Mouse (Mus musculus): ENCODE data around the gene Sumo1.
"Not testable (repeated sequence)": the region's sequence is repeated elsewhere in the genome, so short reads cannot be mapped to it uniquely, and the experiment has no call there.

Gene Sumo1

DNA sequence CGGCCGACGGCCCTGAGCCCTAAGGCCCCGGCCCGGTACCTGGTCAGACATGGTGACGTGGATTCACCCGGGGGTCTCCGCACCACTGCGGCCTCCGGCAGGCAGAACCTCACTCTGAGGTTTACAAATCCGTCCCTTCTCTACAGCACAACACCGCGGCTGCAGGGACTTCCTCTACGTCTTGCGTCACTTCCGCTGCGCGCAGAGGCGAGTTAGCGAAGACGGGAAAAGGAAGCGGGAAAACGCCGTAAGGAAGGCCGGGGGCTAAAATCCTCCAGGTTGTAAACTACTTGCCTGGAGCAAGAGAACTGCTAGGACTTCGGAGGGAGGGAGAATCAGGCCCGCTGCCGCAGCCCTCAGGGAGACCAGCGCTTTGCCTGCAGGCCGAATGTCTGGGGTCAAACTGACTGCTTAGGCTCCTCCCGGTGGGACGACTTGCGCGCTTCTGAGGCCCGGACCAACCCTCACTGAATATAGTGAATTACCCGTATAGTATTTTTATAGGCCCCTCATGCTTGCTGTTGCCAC is at the start of gene Sumo1:
TSS of gene Sumo1 (minus strand) at position 194 of the 528 bp plus-strand sequence.
- DNase-seq = peak; percentile 89

- DNase-seq = no peak
Observed at GRCm38 (mm10) chr1:59719900-59720299, 49.3 kb upstream of the Sumo1 start.

DNA sequence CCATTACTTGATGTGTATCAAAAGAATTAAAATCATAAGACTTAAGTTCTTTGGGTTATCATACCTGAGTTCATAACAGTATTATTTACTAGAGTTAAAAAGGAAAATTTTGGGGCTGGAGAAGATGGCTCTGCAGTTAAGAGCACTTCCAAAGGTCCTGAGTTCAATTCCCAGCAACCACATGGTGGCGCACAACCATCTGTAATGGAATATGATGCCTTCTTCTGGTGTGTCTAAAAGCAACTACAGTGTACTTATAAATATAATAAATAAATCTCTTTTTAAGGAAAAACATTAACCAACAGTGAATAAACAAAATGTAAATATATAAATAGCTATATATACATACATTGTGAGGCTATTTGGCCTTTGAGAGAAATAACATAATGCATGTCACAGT is 31.1 kb upstream of the Sumo1 start:
- no peak for DNase-seq

DNA sequence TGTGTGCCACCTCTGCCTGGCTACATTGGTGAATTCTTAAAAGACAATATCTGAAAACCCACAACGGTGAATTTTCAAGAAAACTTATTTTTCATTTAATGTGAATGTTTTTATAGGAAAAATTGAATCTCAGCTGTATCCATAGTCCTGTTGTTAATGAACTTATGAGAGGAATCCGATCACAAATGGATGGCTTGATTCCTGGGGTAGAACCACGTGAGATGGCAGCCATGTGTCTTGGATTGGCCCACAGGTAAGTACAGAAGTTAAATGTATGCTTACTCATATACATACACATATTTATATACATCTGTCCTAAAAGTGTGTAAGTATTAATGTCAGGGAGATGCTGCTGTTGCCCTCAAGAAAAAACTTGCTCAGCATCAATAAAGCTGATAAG is 27.6 kb upstream of the Sumo1 start:
- no peak for DNase-seq

DNA sequence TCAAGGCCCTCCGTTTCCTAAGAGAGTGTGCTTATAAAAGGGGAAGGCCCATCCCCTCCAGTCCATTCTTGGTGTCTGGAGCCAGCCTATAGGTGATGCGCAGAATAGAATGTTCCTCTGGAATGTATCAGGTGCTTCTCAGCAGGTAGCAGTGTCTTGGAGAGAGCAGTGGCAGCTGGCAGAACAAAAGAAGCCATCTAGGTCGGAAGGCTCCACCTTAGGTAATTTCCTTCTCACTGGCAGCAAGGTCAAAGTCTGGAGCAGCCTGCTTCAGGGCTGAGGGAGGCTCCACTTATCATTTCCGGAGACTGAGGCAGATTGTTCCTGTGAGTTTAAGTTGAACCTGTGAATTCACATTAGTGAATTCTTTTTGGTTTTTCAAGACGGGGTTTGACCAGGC is 27.1 kb upstream of the Sumo1 start:
- DNase-seq = no peak

DNA sequence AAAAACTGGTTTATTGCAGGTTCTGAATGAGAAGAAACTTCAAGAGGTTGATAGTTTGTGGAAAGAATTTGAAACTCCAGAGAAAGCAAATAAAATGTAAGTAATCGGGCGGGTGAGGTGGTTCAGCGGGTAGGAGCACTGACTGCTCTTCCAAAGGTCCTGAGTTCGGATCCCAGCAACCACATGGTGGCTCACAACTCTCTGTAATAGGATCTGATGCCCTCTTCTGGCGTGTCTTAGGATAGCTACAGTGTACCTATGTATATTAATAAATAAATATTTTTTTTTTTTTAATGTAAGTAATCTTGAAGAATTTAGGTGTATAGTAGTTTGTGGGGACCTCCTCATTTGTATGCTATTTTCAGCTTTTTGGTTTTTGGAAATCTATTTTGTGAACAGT is 19.8 kb upstream of the Sumo1 start:
- DNase-seq = no peak

GRCm38 (mm10) chr1:59687493-59687892 is 16.9 kb upstream of the Sumo1 start:
- no peak for DNase-seq

GRCm38 (mm10) chr1:59684819-59685755 is 14.5 kb upstream of the Sumo1 start, which contains the start of gene Nop58:
TSS of gene Nop58 (plus strand) at chr1:59684971.
- peak; percentile 88 for DNase-seq

DNA sequence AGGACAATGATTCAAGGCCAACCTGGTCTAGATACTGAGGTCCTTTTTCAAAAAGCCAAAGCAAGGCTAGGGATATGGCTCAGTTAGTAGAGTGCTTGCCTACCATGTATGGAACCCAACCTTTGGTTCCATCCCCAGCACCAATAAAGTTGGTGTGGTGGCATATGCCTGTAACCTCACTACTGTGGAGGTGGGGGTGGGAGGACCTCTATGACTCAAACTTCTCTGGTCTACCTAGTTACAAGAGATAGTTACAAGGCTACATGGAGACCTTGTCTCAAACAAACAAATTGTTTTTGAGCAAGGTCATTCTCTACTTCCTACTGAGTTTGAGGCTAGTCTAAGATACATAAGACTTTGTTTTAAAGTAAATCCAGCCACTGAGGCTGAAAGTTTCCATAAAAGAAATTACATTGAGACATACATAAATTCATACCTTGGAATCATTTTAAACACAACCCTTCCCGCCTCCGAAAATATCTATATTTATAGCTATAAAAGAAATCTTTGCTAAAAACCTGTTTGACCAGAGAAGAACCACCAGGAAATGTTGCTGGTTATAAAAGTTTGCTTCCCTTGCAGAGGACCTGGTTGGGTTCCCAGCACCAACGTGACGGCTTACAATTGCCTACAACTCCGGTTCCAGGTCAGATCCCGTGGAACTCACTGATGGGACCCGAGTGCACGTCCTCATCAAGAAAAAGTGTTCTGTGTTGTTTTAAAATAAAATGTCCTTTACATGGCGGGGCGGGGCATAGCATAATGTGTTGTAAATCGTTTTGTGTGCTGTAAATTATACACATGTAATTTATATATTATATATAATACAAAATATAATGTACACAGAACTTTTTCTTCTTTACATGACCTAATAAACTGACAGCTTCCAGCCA is 13.5 kb upstream of the Sumo1 start:
- DNase-seq = peak; percentile 5

DNA sequence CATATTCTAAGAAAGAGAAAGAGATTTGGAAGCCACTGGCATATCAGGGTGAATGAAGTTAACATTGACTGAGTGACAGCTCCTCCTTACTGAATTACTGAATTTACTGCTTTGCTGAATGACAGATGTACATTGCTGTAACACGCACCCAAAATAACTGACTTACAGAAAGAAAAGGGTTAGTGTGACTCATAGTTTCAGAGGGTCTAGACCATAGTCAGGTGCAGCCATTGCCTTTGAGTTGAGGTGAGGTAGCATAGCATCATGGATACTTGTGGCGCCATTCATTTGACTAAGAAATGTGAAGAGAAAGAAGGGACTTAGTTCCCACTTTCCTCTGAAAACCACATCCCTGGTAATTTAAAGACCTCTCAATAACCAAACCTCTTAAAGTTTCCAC is 3.0 kb upstream of the Sumo1 start:
- no peak for DNase-seq

- DNase-seq = peak; percentile 43
Observed at GRCm38 (mm10) chr1:59669962-59670630, 538 bp downstream of the Sumo1 start.

- no peak for DNase-seq
Observed at GRCm38 (mm10) chr1:59668871-59669270, 1.8 kb downstream of the Sumo1 start.

- DNase-seq = no peak
Observed at GRCm38 (mm10) chr1:59663456-59664135, 7.0 kb downstream of the Sumo1 start.

GRCm38 (mm10) chr1:59656244-59657171 is 14.1 kb downstream of the Sumo1 start:
- DNase-seq = no peak

DNA sequence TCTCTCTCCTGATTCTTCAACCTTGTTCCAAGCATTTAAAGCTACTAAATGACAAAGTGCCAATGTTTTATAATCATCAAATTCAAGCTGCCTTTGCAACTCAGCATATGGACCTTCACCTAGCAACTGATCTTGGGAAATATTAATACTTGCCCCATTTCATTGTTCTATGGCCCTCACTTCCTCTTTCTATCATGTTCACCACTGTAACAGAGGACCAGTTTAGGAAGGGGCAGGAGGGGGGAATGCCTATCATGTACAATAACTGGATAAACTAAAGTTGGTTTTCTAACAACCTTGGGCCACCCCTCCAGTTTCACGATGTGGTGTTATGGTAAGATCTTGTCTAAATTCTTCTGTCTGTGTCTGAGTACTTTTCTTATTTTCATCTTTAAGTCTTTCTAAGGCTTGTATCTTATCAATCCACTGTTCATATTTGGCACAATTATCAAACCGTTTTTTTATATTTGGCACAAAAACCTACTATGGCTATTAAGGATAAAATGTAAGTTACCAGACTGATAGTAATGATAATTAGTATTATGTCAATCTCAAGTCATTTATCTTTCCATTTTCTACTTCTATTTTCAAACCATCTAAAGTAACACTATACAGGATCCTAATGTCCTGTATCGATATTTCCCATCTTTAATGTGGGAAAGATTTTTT is 17.3 kb downstream of the Sumo1 start:
- DNase-seq = no peak

DNA sequence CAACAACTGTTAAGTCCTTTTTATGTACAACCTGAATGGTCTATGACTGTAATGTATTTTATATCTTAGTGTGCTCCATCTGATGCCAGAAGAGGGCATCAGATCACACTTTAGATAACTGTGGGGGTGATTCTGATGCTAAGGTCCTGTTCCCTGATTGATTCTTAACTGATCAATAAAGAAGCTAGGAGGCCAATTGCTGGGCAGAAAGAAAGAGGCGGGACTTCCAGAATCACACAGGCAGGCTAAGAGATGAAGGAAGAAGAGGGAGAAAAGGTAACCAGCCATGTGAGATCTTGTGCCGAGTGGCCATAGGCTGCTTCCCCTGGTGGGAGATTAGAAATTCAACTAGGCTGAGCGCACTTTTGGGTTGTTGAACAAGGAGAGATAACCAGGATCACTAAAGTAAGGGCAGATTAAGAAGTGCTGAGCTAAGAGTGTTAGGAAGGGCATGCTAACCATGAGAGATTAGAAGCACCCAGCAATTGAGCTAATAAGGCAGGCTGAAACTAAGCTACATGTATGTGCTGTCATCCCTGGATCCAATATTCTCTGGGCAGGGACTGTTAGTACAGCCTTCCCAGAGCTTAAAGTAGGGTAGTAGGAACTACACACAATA is 19.3 kb downstream of the Sumo1 start:
- DNase-seq = no peak

- not testable (repeated sequence) for DNase-seq
Observed at GRCm38 (mm10) chr1:59646502-59646901, 24.1 kb downstream of the Sumo1 start.

- DNase-seq = no peak
Observed at GRCm38 (mm10) chr1:59642488-59642887, 28.1 kb downstream of the Sumo1 start.

GRCm38 (mm10) chr1:59638371-59638770 is 32.3 kb downstream of the Sumo1 start:
- DNase-seq = no peak

DNA sequence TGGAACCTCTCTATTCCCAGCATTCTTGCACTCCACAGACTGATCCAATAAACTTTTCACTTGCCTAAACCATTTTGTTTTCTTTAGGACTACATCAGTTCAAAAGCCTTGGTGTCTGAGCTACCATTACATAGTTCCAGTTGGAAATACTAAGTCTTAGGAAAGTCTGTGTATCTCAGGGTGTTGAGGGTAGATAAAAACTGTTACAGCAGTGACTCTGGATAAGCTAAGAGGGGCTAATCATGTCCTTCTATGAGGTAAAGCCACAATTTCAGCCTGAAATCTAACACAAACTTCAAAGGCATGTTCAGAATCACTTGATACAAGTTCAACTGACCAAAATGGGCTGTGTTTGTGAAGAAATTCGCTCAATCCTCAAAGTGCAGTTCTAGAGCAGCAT is 34.3 kb downstream of the Sumo1 start:
- no peak for DNase-seq

All from right cerebral cortex, postnatal 25 days (tissue).